Mouse (Mus musculus): Measurements from ENCODE around the gene Ndrg4.
A peak's percentile ranks its signal among the peaks of the same experiment; 100 is the strongest.

Gene Ndrg4

GRCm38 (mm10) chr8:95676631-95677030 is at the start of gene Ndrg4:
TSS of gene Ndrg4 (plus strand) at chr8:95676980.
- DNase-seq (ENCODE audit: extremely low read depth, low read depth): no peak

GRCm38 (mm10) chr8:95632840-95633239 is 43.9 kb upstream of the Ndrg4 start:
- DNase-seq (ENCODE audit: extremely low read depth, low read depth): no peak

- DNase-seq (ENCODE audit: extremely low read depth, low read depth): peak; percentile 91
Observed at GRCm38 (mm10) chr8:95633262-95634062, 43.3 kb upstream of the Ndrg4 start, which contains the start of gene Gins3. TSS of gene Gins3 (plus strand) at chr8:95633453.

- DNase-seq (ENCODE audit: extremely low read depth, low read depth): no peak
Observed at GRCm38 (mm10) chr8:95634063-95634340, 42.8 kb upstream of the Ndrg4 start.

- DNase-seq (ENCODE audit: extremely low read depth, low read depth): no peak
Observed at GRCm38 (mm10) chr8:95644942-95645341, 31.8 kb upstream of the Ndrg4 start.

- no peak for DNase-seq (ENCODE audit: extremely low read depth, low read depth)
Observed at GRCm38 (mm10) chr8:95648251-95648650, 28.5 kb upstream of the Ndrg4 start.

DNA sequence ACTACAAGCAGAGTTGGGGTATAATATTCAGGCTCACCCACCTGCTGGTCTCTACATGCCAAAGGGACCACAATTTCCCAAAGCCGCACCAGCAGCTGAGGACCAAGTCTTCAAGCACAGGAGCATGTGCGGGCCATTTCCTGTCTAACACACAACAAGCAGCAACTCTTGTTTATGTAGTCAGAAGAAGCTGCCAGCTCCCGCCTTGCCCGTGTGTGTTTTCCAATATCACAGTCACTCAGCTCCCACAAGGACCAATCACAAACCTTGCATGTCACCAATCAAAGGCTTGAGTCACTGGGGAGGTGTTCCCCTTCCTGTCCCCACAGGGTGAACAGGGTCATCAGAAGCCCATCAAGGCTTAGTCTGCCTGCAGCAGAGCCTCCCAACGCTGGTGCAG is 23.4 kb upstream of the Ndrg4 start:
- DNase-seq (ENCODE audit: extremely low read depth, low read depth): no peak

DNA sequence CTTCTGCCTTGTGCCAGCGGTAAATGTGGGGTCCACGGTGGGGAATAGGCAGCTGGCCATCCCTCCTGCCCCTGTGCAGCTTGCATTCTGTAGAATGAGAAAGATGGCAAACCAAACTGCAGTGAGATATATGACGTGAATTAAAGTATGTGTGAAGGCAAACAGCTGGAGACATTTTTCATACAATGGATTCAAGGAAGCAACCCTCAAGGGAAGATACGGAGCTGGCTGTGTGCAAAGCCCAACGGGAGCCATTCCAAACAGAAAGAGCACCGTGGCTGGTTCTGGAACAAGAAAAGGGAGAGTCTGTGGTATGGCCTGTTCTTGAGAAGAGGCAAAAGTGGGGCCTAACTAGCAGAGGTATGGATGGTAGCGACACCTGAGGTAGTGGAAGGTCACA is 20.9 kb upstream of the Ndrg4 start:
- no peak for DNase-seq (ENCODE audit: extremely low read depth, low read depth)

DNA sequence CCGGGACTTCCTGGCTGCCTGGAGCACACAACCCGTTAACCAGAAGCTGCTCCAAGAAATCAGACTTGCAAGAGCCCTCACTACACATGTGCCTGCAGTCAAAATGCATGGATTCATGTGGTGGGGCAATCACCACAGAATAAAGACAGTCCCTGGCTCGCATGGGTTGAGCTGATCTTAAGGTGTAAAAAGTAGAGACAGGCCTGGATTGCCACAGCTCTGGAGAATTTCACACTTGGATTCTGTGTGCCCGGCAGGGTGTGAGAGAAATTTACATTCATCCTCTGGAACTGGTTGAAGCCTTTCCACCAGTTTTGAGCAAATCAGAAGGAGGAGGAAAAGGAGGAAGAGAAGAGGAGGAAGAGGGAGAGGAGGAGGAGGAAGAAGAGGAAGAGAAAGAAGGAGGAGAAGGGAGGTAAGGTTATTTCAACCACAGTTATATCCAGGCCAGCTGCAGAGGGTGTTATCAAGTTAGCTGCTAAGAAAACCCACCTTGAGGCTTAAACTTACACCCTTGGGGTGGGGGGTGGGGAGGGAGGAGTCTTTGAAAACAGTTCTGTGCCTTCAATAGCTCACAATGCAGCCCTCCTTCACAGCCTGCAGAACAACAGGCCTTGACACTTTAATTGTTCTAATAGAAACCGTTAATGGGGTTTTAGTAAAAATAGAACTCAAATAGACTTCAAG is 20.3 kb upstream of the Ndrg4 start:
- no peak for DNase-seq (ENCODE audit: extremely low read depth, low read depth)

DNA sequence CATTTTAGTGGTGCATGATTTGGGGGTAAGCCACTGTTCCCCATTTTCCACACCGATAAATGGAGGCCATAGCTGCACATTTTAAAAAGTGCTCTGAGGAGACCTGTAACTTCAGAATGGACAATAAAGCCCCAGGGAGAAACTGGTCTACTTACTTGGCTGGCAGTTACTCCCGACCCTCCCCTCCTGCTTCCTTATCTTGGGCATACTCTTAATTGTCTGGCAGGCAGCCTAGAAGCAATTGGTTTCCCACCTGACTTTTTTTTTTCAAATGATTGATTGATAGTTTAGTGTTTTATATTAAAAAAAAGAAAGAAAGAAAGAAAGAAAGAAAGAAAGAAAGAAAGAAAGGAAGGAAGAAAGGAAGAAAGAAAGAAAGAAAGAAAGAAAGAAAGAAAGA is 19.3 kb upstream of the Ndrg4 start:
- DNase-seq (ENCODE audit: extremely low read depth, low read depth): no peak

- no peak for DNase-seq (ENCODE audit: extremely low read depth, low read depth)
Observed at GRCm38 (mm10) chr8:95660334-95660882, 16.4 kb upstream of the Ndrg4 start.

DNA sequence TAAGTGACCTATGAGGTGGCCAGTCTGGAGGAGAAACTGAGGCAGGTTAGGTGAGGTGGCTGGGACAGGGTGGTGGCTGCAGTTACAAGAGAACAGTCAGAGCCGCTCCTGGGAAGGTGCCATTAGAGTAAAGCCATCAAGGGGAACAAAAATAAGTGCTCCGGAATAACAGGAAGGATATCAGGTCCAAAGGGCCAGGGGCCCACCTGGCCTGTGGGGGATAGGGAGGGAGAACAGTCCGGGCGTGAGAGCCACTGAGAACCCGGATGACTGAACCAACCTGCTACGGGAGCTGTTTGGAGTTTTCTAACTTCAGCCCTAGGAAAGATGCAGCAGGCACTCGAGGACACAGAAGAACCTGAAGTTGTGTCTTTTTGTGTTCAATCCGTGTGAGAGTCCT is 15.7 kb upstream of the Ndrg4 start:
- no peak for DNase-seq (ENCODE audit: extremely low read depth, low read depth)

DNA sequence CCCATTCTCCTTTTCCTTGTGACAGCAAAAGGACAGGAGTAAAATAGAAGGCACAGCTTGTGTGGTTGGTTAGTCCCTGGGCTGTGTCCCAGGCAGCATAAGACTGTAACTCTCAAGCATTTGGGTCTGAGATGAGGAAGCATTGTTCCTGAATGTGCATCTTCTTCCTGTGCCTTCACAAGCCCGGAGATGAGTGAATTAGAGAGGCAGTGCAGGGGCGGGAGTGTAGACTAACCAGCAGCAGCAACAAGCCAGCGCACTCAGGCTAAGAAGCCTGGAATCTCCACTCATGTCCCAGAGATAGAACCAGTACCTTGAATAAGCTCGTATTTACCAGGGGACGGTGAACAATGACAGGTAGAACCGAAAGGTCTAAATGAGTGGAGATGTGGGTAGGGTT is 15.2 kb upstream of the Ndrg4 start:
- no peak for DNase-seq (ENCODE audit: extremely low read depth, low read depth)

DNA sequence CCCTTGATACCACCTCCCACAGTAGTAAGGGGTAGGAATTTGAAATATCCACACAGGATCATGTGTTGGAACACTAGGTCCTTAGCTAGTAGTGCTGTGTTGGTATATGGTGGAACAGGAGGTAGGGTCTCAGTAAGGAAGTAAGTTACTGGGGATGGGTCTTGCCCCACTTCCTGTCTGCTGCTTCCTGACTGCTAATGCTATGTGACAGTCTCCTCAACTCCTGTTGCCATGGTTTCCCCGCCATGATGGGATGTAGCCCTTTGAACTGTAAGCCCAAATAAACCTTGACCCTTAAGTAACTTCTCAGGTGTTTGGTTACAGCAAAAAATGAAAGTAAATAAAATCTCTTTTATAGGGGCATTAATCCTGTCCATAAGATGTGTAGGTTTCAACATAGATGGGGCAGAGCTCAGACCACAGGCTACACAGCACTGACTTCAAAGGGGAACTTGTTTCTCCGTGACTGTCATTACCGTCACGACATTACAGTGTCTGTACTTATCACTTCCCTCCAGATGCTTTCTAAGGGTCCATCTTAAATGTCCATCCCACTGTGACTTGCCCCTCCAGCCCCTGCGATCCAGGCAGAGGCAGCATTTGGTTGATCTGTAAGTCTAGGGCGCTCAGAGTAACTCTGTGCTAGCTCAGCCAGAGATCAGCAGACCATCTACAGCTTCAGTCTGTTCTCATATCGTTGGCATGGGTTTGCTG is 13.7 kb upstream of the Ndrg4 start:
- peak; percentile 78 for DNase-seq (ENCODE audit: extremely low read depth, low read depth)

GRCm38 (mm10) chr8:95663599-95663949 is 13.2 kb upstream of the Ndrg4 start:
- no peak for DNase-seq (ENCODE audit: extremely low read depth, low read depth)

DNA sequence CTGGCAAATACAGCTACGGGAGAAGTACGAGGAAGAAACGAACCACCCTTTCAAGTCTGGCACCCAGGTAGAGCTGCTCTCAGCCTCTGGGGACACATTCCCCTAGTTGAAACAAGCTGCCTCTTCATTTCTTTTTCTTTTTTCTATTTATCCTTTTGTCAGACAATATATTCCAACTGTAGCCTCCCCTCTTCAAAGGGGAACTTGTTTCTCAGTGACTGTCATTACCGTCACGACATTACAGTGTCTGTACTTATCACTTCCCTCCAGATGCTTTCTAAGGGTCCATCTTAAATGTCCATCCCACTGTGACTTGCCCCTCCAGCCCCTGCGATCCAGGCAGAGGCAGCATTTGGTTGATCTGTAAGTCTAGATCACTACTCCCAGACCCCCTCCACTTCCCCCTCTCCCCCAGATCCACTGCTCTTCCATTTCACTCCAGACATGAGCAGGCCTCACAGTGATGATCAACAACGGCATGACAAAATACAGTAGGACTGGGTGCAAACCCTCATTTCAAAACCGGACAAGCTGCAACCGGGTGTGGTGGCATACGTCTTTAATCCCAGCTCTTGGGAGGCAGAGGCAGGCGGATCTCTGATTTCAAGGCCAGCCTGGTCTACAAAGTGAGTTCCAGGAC is 10.8 kb upstream of the Ndrg4 start:
- DNase-seq (ENCODE audit: extremely low read depth, low read depth): peak; percentile 66

GRCm38 (mm10) chr8:95668163-95668958 is 8.4 kb upstream of the Ndrg4 start:
- no peak for DNase-seq (ENCODE audit: extremely low read depth, low read depth)

GRCm38 (mm10) chr8:95669967-95670366 is 6.8 kb upstream of the Ndrg4 start:
- DNase-seq (ENCODE audit: extremely low read depth, low read depth): no peak

GRCm38 (mm10) chr8:95671861-95672260 is 4.9 kb upstream of the Ndrg4 start:
- no peak for DNase-seq (ENCODE audit: extremely low read depth, low read depth)

DNA sequence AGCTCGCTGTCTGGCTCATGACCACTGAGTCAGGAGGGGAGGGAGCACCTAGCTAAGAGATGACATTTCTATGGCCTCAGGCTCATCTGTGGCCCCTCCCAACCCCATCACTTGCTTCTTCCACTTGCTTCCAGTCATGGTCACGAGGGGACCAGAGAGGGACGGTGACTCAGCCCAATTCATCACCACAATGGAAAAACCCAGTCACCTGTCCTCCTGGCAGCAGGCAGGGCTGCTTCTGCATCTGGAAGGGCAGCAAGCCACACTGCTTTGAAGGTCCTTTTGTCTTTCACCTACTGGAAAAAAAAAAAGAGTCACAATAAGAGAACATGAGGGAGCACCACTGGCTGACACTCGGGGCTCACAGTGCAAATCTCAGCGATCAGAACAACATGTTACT is 4.0 kb upstream of the Ndrg4 start:
- DNase-seq (ENCODE audit: extremely low read depth, low read depth): no peak

DNA sequence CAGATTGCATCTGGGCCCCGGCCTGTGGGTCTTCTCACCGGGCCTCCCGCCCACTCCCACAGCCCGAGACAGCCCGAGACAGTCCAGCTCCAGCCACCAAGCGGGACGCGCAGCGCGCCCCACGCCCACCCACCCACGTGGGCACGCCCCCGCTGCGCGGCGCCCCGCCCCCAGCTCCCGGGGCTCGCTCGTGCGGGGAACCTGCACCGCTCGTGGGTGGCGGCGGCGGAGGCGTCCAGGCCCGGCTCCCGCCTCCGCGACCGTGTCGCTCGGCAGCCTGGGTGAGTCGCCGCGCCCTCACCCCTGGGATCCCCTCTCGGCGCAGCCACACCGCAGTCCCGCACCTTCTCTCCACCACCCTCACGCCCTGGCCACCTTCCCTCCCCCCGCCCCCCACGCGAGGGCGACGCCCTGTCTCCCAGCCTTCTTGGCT is 827 bp downstream of the Ndrg4 start:
- DNase-seq (ENCODE audit: extremely low read depth, low read depth): no peak
